Mouse (Mus musculus): Measurements from ENCODE around the gene Carmil1.

- TF ChIP-seq CTCF (IDR thresholded peaks at IDR 0.05): no peak
- TF ChIP-seq POLR2A (IDR thresholded peaks at IDR 0.05; ENCODE audit: insufficient read depth, low read depth, low read length): no peak
These were observed 188.5 kb downstream of the Carmil1 start for GRCm38 (mm10) chr13:24092073-24092472.
